ENCODE assay signal across 13 mouse cellular contexts in genomic region chr8:108450847-108451246, GRCm38 (mm10).
DNase-seq lines count a peak whose midpoint lies in the region; ATAC-seq lines count a peak whose summit lies in the region.
"Had no signal": no experiment of that assay in that cellular context is flagged by ENCODE, and none has a peak within 500 bp of the region (broad histone marks: within the 10 kb centered on the region; RNA-seq: fewer than 3 reads in every experiment).

No protein-coding gene starts in this region.

- peaks cover 43% of the 10 kb centered on the region for H3K27me3 ChIP-seq in hindbrain, embryonic 10.5 days (ENCODE audit: insufficient read depth, poor library complexity, severe bottlenecking)
- H3K27me3 ChIP-seq in hindbrain, embryonic 12.5 days, result peaks cover 11% of the 10 kb centered on the region; the same call in 1 of the 2 replicates
- H3K27me3 ChIP-seq in forebrain, embryonic 14.5 days (replicated peaks; ENCODE audit: control insufficient read depth, insufficient read depth, low read length), result no peaks in the 10 kb centered on the region
- H3K27me3 ChIP-seq: liver, embryonic 15.5 days had no signal

- peak; percentile 61 for DNase-seq in hindbrain, embryonic 10.5 days (ENCODE audit: low spot score)
- DNase-seq in retina, postnatal 1 day, result peak; percentile 49
- no peak for DNase-seq in retina, embryonic 14.5 days (ENCODE audit: low spot score)
- peak; percentile 58 for DNase-seq in forebrain, embryonic 14.5 days (ENCODE audit: low spot score)
- DNase-seq in spleen, postnatal 36 days (ENCODE audit: low spot score in 2 of 2), result no peak
- DNase-seq in thymus, postnatal 4 days, result no peak
- DNase-seq: cerebellum, adult 2 months; gastrocnemius, postnatal 14 days; thymus, adult 2 months had no signal

- H3K4me2 ChIP-seq in hindbrain, embryonic 12.5 days (replicated peaks), result no peak overlapping the region
- H3K4me2 ChIP-seq in forebrain, embryonic 14.5 days (ENCODE audit: low read length), result 0 out of 2 replicates have a peak overlapping the region, but pooled peaks have one; percentile 8
- H3K4me2 ChIP-seq: liver, embryonic 15.5 days had no signal

- no peaks in the 10 kb centered on the region for H3K36me3 ChIP-seq in hindbrain, embryonic 10.5 days
- no peaks in the 10 kb centered on the region for H3K36me3 ChIP-seq in hindbrain, embryonic 12.5 days
- no peaks in the 10 kb centered on the region for H3K36me3 ChIP-seq in forebrain, embryonic 14.5 days (ENCODE audit: control insufficient read depth, insufficient read depth, low read length)
- H3K36me3 ChIP-seq: liver, embryonic 15.5 days had no signal

- peak overlapping the region; percentile 29 for H3K4me3 ChIP-seq in hindbrain, embryonic 10.5 days
- no peak overlapping the region for H3K4me3 ChIP-seq in hindbrain, embryonic 12.5 days
- H3K4me3 ChIP-seq in forebrain, embryonic 14.5 days (ENCODE audit: low read depth, low read length), result no peak overlapping the region
- H3K4me3 ChIP-seq: liver, embryonic 15.5 days had no signal

- H3K9me3 ChIP-seq in hindbrain, embryonic 10.5 days, result no peaks in the 10 kb centered on the region
- H3K9me3 ChIP-seq in hindbrain, embryonic 12.5 days (replicated peaks), result no peaks in the 10 kb centered on the region
- no peaks in the 10 kb centered on the region for H3K9me3 ChIP-seq in forebrain, embryonic 14.5 days (replicated peaks; ENCODE audit: control insufficient read depth, low read length)
- H3K9me3 ChIP-seq: liver, embryonic 15.5 days had no signal

- H3K27ac ChIP-seq in hindbrain, embryonic 10.5 days, result peak overlapping the region; percentile 81
- no peak overlapping the region for H3K27ac ChIP-seq in hindbrain, embryonic 12.5 days
- no peak overlapping the region for H3K27ac ChIP-seq in forebrain, embryonic 14.5 days (ENCODE audit: low read depth, low read length)
- H3K27ac ChIP-seq: liver, embryonic 15.5 days had no signal

- H3K9ac ChIP-seq in hindbrain, embryonic 12.5 days, result no peak overlapping the region
- H3K9ac ChIP-seq in forebrain, embryonic 14.5 days (ENCODE audit: low read length), result no peak overlapping the region
- H3K9ac ChIP-seq: liver, embryonic 15.5 days had no signal

- ATAC-seq in hindbrain, embryonic 12.5 days (ENCODE audit: low FRiP score), result no peak
- peak; percentile 46 for ATAC-seq in forebrain, embryonic 14.5 days
- no peak for ATAC-seq in erythroblast, adult 5-6 weeks (replicated peaks; ENCODE audit: low FRiP score, poor library complexity, severe bottlenecking)
- ATAC-seq: hindbrain, embryonic 16.5 days had no signal

- whole genome bisulfite sequencing in hindbrain, embryonic 10.5 days, result 14% methylated on average over 8 of the region's 8 CpGs
- 20% methylated on average over 8 of the region's 8 CpGs for WGBS in hindbrain, embryonic 12.5 days
- 7% methylated on average over 8 of the region's 8 CpGs for WGBS in forebrain, embryonic 14.5 days

- peaks cover 41% of the 10 kb centered on the region for H3K4me1 ChIP-seq in hindbrain, embryonic 10.5 days (replicated peaks)
- H3K4me1 ChIP-seq in hindbrain, embryonic 12.5 days, result peaks cover 29% of the 10 kb centered on the region
- H3K4me1 ChIP-seq in forebrain, embryonic 14.5 days (ENCODE audit: control insufficient read depth, insufficient read depth, low read length), result peaks cover 14% of the 10 kb centered on the region
- H3K4me1 ChIP-seq: liver, embryonic 15.5 days had no signal

Comparison
In these comparisons a context has a peak if more than half of its experiments do, and no peak if none do; other contexts are left out.
1. DNase-seq: peak in hindbrain, embryonic 10.5 days (single experiment), retina, postnatal 1 day (single experiment) and forebrain, embryonic 14.5 days (single experiment); none in retina, embryonic 14.5 days (single experiment), spleen, postnatal 36 days (0 of 2) and thymus, postnatal 4 days (single experiment).